Mouse (Mus musculus): Measurements from ENCODE around the gene Tfcp2.

- TF ChIP-seq CTCF (IDR thresholded peaks at IDR 0.05; ENCODE audit: extremely low read depth, insufficient read length, insufficient replicate concordance, low read depth, low read length) (peak; percentile 31; the same call in 1 of the 2 replicates), POLR2A (IDR thresholded peaks at IDR 0.05; ENCODE audit: low read depth, low read length) (no peak)
Observed at GRCm38 (mm10) chr15:100458055-100458454, 93.8 kb downstream of the Tfcp2 start.

Data from small intestine, adult 2 months (tissue).